Mouse (Mus musculus): Measurements from ENCODE around the gene Rnf41.

The Rnf41 gene

GRCm38 (mm10) chr10:128429052-128429451 is 17.6 kb downstream of the Rnf41 start:
- DNase-seq (ENCODE audit: low read depth, low spot score), result no peak

GRCm38 (mm10) chr10:128429454-128429853 is 18.0 kb downstream of the Rnf41 start:
- DNase-seq (ENCODE audit: low read depth, low spot score), result no peak

DNA sequence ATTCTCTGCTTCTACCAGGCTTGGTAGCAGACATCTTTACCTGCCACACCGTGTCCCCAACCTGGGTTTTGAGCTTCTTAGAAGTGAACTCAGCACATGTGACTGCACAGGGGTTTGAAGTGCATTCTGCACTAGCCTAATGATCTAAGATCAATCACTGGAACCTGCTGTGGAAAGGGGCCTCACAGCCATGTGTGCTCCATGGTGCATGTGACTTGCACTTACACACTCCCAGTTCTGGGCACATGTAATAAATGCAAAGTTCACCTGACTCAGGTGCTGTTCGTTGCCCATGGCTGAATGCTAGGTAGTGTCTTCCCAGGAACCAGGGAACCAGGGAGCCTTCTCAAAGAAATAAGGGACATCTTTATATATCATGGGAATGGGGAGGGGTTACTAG is 22.0 kb downstream of the Rnf41 start:
- DNase-seq (ENCODE audit: low read depth, low spot score), result no peak

DNA sequence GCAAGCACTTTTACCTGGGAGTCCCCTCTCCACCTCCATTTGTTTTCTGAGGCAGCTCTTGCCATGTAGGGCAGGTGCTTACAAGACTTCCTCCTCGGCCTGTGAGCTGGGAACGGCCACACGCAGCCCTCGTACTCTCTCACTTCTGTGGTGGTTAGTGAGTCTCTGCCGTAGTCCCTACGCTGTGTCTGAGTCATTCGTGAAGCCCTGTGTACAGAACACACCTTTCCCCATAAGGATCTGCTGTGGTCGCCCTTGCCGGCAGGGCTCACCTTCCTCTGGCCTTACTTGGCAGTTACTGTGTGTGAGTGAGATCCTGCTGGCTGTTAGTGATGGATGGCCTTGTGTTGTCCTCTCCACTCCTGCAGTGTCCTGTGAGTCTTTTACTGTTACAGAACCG is 23.2 kb downstream of the Rnf41 start:
- no peak for DNase-seq (ENCODE audit: low read depth, low spot score)

- no peak for DNase-seq (ENCODE audit: low read depth, low spot score)
These were observed 23.8 kb downstream of the Rnf41 start for GRCm38 (mm10) chr10:128435186-128435823.

DNA sequence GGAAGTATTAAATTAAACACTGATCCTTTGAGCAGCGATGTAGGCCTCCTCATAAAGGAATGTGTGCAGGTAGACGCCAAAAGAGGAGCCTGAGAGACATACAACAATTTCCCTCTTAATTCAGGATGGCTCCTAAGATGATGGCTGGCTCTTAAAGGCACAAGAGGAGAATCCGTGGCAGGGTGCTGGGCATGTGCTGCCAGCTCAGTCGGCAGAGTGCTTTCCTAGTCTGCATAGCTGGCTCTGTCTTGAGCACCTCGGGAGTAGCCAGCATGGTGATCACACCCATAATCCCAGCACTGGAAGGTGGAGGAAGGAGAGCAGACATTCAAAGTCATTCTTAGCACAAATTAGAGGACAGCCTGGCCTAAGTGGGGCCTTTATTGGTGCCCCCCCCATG is 24.4 kb downstream of the Rnf41 start:
- DNase-seq (ENCODE audit: low read depth, low spot score), result no peak

GRCm38 (mm10) chr10:128436376-128436775 is 24.9 kb downstream of the Rnf41 start:
- DNase-seq (ENCODE audit: low read depth, low spot score), result no peak

DNA sequence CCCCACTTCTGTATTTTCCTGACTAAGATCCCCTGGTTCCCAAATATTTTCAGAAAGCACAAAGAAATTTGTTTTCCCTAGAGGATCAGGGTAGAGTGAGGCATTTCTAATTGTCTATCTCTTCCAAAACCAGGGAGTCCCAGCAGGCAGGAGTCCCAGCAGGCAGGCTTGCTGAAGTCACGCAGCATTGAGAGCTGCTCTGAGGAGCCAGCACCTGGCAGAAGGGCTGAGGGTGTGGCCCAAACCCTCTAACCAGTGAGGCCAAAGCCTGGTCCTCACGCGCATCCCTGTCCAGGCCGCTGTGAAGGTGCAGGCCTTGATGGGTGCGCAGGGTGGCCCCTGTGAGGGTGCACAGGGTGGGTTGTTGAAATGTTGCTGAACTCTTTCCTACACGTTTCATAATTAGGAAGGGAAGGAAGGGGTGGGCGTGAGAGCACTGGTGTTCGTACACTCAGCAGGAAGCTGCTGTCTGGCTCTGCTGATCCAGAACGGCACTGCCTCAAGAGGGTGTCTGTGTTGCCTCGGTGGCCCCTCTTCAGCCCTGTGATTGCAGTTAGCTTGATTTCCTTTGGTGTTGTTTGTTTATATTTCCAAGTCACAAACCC is 27.3 kb downstream of the Rnf41 start:
- no peak for DNase-seq (ENCODE audit: low read depth, low spot score)

DNA sequence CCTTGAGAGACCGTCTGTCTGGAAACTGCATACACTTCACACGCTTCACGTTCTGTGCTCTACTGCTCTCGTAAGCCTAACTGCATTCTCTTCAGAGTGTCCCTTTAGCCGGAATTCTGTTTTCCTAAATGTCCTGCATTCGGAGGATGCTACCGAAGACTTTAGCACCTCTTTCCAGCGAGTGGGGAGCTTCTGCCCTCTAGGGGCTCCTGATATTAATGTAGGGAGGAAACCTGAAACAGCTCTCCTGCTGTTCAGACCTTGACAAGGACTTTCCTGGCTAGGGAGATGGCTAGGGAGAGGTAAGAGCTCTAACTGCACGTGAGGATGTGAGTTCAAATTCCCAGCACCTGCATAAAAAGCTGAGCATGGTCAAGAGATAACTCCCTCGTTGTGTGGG is 28.9 kb downstream of the Rnf41 start:
- DNase-seq (ENCODE audit: low read depth, low spot score), result no peak

DNA sequence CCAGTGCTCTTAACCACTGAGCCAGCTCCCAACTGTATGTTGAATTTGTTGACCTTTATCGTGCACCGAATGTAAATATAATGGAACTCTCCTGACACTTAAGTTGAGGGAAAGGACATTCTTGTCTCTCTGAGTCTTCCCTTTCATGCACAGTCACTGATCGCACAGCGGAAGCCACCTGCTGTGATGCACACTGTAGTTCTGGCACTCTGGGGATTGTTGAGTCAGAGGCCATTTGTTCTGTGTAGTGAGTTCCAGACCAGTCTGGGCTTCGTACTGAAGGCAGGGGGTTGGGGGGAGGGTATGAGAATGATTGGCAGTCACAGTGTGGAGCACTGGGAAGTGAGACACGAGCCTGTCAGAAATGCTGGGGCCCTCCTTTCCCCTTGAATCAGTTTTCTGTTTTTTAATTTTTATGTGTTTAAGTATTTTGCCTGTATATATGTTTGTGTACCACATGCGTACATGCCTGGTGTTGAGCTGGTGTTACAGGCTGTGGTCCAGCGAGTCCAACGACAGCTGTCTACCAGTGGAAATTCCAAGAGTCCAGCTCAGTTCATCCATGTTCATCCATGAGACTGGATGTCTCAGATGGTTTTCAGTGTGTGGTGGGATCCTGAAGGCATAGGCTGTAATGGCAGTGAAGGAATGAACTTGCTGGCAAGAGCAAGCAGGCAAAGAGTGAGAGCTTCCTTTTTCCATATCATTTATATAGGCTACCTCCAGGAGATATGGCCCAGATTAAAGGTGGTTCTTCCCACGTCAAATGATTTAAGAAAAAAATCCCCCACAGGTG is 30.1 kb downstream of the Rnf41 start:
- no peak for DNase-seq (ENCODE audit: low read depth, low spot score)

DNA sequence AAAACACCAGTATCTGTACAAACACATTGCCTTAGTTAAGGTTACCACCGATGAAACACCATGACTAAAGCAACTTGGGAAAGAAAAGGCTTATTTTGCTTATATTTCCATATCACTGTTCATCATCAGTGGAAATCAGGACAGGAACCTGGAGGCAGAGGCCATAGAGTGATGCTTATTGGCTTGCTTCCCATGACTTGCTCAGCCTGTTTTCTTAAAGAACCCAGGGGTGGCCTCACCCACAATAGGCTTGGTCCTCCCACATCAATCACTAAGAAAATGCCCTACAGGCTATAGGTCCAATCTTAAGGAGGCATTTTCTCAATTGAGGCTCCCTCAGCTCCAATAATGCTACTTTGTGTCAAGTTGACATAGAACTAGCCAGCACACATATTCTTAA is 31.3 kb downstream of the Rnf41 start:
- DNase-seq (ENCODE audit: low read depth, low spot score), result no peak

GRCm38 (mm10) chr10:128444354-128444753 is 32.9 kb downstream of the Rnf41 start:
- DNase-seq (ENCODE audit: low read depth, low spot score), result no peak

- no peak for DNase-seq (ENCODE audit: low read depth, low spot score)
These were observed 34.0 kb downstream of the Rnf41 start for GRCm38 (mm10) chr10:128445407-128445806.

- no peak for DNase-seq (ENCODE audit: low read depth, low spot score)
These were observed 39.6 kb downstream of the Rnf41 start for GRCm38 (mm10) chr10:128451014-128451413.

- DNase-seq (ENCODE audit: low read depth, low spot score), result no peak
These were observed 43.0 kb downstream of the Rnf41 start for GRCm38 (mm10) chr10:128454471-128454870.

DNA sequence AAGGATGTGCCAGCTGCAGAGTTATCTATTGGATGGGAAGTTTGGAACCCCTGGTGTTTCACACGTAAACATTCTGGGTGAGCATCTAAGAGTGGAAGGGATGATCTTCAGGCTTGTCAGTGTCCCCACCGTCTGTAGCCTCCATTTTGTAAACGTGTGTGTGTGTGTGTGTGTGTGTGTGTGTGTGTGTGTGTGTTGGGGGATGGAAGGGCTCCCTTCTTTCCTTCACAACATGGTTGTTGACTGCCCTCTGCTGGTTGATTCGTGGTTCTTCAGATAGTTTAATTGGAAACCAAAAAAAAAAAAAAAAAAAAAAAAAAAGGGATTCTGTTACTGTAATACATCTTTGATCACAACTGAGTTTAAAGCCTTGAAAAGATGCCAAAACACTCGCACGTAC is 43.8 kb downstream of the Rnf41 start:
- DNase-seq (ENCODE audit: low read depth, low spot score), result no peak

GRCm38 (mm10) chr10:128457676-128458075 is 46.2 kb downstream of the Rnf41 start:
- DNase-seq (ENCODE audit: low read depth, low spot score), result no peak

DNA sequence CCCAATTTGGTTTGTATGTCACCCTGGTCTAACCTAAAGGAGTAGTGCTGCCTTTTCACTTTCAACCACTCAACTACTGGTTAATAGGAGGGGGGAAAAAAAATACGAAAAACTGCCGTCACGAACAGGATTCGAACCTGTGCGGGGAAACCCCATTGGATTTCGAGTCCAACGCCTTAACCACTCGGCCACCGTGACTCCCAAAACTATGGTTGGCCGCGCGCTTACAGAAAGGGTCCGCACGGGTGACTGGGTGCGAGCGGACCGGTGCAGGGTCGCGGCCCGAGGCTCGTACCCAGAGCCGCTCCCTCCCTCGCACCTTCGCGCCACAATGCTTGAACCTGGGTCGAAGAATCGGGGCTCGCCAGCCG is 46.9 kb downstream of the Rnf41 start:
- peak; percentile 65 for DNase-seq (ENCODE audit: low read depth, low spot score)

DNA sequence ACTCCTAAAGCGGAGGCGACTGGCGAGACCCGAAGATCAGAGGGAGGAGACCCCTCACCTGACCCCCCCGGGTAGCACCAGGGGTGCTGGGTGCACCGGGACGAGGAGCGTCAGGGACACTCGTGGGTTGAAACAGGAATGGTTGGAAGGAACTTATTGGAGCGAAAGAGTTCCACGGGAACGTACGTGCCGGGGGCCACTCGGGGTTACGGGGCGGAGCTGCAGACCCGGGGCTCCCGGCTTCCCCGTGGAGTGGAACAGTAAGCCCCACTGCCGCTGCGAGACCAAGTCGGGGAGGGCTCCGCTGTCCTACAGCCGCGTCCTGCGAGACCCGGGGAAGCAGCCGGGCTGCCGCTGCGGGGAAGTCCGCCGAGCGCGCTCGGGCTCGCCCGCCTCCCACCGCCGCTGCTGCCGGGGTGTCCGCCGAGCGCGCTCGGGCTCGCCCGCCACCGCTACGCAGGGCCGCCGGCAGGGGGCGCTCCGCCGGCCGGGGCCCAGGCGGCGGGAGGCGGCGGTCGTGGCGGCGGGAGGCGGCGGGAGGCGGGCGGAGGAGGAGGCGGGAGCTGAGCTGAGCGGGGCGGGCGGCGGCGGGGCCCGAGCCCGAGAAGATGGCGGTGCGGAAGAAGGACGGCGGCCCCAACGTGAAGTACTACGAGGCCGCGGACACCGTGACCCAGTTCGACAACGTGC is 47.4 kb downstream of the Rnf41 start, which contains the start of gene Smarcc2:
Gene Smarcc2, plus strand, starts transcription at position 530 of the 690 bp plus-strand sequence.
- no peak for DNase-seq (ENCODE audit: low read depth, low spot score)

DNA sequence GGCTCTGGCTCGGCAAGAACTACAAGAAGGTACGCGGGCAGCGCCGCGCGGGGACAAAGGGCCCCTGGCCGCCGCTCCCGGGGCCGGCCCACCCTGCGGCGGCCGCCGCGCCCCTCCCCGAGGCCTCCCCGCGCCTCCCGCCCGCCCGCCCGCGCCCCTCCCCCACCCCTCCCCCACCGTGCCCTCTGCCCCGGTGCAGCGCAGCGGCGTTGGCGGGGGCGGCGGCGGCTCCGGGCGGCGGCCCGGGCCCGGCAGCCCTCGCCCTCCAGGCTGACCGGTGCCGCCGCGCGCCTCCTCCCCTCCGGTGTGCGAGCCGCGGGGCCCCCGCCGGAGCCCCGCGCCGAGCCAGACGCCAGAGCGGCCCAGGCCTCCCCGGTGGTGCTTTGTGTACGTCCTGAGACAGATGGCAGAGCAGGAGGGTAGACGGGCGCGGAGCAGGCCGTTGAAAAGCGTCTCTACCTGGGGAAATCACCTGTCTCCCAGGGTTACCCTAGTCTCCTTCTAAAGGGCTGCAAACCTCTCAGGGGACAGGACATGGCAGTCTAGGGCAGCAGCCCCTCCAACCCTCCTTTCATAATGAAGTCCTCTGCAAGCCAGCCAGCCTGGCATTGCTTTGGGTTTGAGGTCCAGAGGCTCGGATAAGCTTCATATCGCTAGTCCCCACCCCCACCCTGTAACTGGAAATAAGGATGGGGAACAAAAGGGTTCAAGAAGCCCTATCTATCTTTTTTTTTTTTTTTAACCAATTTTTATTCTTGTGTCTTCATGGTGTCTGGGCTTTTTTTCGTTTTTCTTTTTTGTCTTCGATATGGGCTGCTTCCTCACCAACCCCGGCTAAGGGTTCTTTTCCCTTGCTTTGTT is 48.2 kb downstream of the Rnf41 start:
- DNase-seq (ENCODE audit: low read depth, low spot score), result no peak

GRCm38 (mm10) chr10:128460270-128460630 is 48.8 kb downstream of the Rnf41 start:
- no peak for DNase-seq (ENCODE audit: low read depth, low spot score)
